Mouse (Mus musculus): Measurements from ENCODE around the gene Xylb. TPM values are rescaled to one million over a fixed set of nuclear protein-coding genes. Genes with fewer than 3 reads are reported as not detected.

The Xylb gene
- polyA plus RNA-seq, 1 experiment = 7.8 TPM

- Histone ChIP-seq H3K27ac (ENCODE audit: insufficient read depth, low read length) (no peak overlapping the region), H3K4me1 (ENCODE audit: control insufficient read depth, insufficient read depth, low read length) (no peaks in the 10 kb centered on the region), H3K4me3 (ENCODE audit: insufficient read depth, low read length) (no peak overlapping the region)
- TF ChIP-seq POLR2A (IDR thresholded peaks at IDR 0.05; ENCODE audit: extremely low read depth, insufficient read depth, low read length) = no peak
- TF ChIP-seq CTCF (IDR thresholded peaks at IDR 0.05; ENCODE audit: extremely low read depth, insufficient read depth, low read length) = no peak
Measured at GRCm38 (mm10) chr9:119435855-119436254, 78.7 kb downstream of the Xylb start.

- TF ChIP-seq CTCF (IDR thresholded peaks at IDR 0.05; ENCODE audit: extremely low read depth, insufficient read depth, low read length) (no peak), POLR2A (IDR thresholded peaks at IDR 0.05; ENCODE audit: extremely low read depth, insufficient read depth, low read length) (no peak)
- Histone ChIP-seq H3K4me1 (ENCODE audit: control insufficient read depth, insufficient read depth, low read length) (no peaks in the 10 kb centered on the region), H3K4me3 (ENCODE audit: insufficient read depth, low read length) (no peak overlapping the region), H3K27ac (ENCODE audit: insufficient read depth, low read length) (no peak overlapping the region)
Measured at GRCm38 (mm10) chr9:119438065-119438464, 80.9 kb downstream of the Xylb start.

GRCm38 (mm10) chr9:119438498-119439000 lies 81.4 kb downstream of the Xylb start:
- TF ChIP-seq CTCF (IDR thresholded peaks at IDR 0.05; ENCODE audit: extremely low read depth, insufficient read depth, low read length) (no peak), POLR2A (IDR thresholded peaks at IDR 0.05; ENCODE audit: extremely low read depth, insufficient read depth, low read length) (no peak)
- H3K27ac ChIP-seq (ENCODE audit: insufficient read depth, low read length) = no peak overlapping the region
- H3K4me3 ChIP-seq (ENCODE audit: insufficient read depth, low read length) = no peak overlapping the region
- no peaks in the 10 kb centered on the region for H3K4me1 ChIP-seq (ENCODE audit: control insufficient read depth, insufficient read depth, low read length)

Other genes starting within 250 kb of the Xylb start
- 1.0 and 1.5 TPM in 2 replicates for gene Acaa1b, start 200.3 kb upstream of the Xylb start, polyA plus RNA-seq (2012; rRNA removed)
- not detected in 2 replicates for gene Gm47289, start 198.2 kb upstream of the Xylb start, polyA plus RNA-seq (2012; rRNA removed)
- not detected in 2 replicates for gene Slc22a13, start 148.3 kb upstream of the Xylb start, polyA plus RNA-seq (2012; rRNA removed)
- gene Oxsr1, start 35.0 kb upstream of the Xylb start, polyA plus RNA-seq (2012; rRNA removed) = 44.2 and 46.9 TPM in 2 replicates
- 141 and 149 TPM in 2 replicates for gene Acaa1a, start 17.7 kb upstream of the Xylb start, polyA plus RNA-seq (2012; rRNA removed)
- 5.4 TPM in 2 replicates for gene Myd88, start 16.0 kb upstream of the Xylb start, polyA plus RNA-seq (2012; rRNA removed)
- gene Slc22a14, start 8.2 kb downstream of the Xylb start, polyA plus RNA-seq (2012; rRNA removed) = 0.29 TPM in 1 of 2 replicates, not detected in the other
- gene Acvr2b, start 44.7 kb downstream of the Xylb start, polyA plus RNA-seq (2012; rRNA removed) = 4.8 and 5.8 TPM in 2 replicates
- gene Exog, start 87.6 kb downstream of the Xylb start, polyA plus RNA-seq (2012; rRNA removed) = 17.9 and 18.1 TPM in 2 replicates
- gene Scn5a, start 221.6 kb downstream of the Xylb start, polyA plus RNA-seq (2012; rRNA removed) = 0.34 and 0.38 TPM in 2 replicates